Mouse (Mus musculus) adipose tissue, adult 10 weeks (tissue): ENCODE data around the gene Serac1. TPM values are rescaled to one million over a fixed set of nuclear protein-coding genes. Genes with fewer than 3 reads are reported as not detected.

Experiments
- polyA plus RNA-seq: library from polyadenylated mRNA; stranded (reverse); fragments of 350-450 nt; fragmentation: Illumina TruSeq; extraction: RNeasy Lipid Tissue Mini Kit (QIAGEN cat#74804); gene quantifications from one replicate; pipeline ENCODE4 v1.2.3, GENCODE M21; 2014; ENCODE audit warnings: low read depth, low replicate concordance

The Serac1 gene
- polyA plus RNA-seq = 5.5 TPM

DNA sequence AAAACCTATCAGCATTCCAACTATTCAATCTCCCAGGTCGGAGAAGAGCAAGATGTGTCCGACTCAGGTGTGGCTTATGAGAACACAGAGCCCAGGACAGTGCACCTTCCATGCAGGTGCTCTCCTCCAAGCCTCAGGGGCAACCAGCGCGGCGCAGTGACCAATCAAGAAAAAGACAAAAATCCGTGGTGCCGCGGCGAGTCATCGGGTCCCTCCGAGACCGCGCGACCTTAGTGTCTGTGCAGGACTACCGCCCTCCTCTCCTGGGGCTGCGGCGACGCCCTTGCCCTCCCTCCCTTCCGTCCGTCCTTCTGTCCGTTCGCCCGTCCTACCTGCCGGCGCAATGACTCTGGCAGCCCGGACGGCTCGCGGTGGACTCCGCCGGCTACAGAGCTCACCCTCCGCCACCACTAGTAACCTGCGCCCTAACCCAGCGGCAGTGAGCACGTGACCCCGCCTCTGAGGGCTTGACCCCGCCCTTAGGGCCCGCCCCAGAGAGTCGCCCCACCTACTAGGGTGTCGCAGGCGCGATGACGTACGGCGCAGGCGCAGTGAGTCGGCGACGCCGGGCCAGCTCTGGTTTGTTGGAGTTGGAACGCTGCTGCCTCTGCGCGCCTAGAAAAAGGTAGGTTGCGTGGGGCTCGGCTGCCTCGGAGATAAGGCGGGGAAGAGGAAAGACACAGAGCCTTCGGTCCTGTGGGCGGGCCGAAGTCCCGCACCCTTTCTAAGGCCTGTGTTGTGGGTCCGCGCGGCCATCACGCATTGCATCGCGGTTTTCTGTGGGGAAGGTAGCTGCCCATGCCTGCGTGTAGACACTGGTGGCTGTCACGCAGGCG is at the start of gene Serac1, which contains the start of gene Gtf2h5:
TSS of gene Serac1 (minus strand) at position 455 of the 836 bp plus-strand sequence.
TSS of gene Gtf2h5 (plus strand) at position 500 of the 836 bp plus-strand sequence.

GRCm38 (mm10) chr17:6106361-6107014 is 26.9 kb upstream of the Serac1 start, which contains the start of gene Tulp4:
TSS of gene Tulp4 (plus strand) at chr17:6106437.

Other genes with a start within 250 kb of the Serac1 start
- 40.0 TPM for gene Snx9, start 238.4 kb downstream of the Serac1 start, polyA plus RNA-seq
- 14.2 TPM for gene Synj2, start 138.5 kb downstream of the Serac1 start, polyA plus RNA-seq
- gene Gtf2h5, start within 50 bp of the Serac1 start, polyA plus RNA-seq = 72.1 TPM
- 41.1 TPM for gene Tulp4, start 26.7 kb upstream of the Serac1 start, polyA plus RNA-seq
- 8.8 TPM for gene Tmem181a, start 177.1 kb upstream of the Serac1 start, polyA plus RNA-seq
- 3.0 TPM for gene Dynlt1a, start 237.8 kb upstream of the Serac1 start, polyA plus RNA-seq